Mouse (Mus musculus) spleen, adult 2 months (tissue): Measurements from ENCODE around the gene C2cd2l.

Experiments used
- CTCF ChIP-seq: fragments of 200-500 bp; IDR thresholded peaks from 2 replicates; pipeline ENCODE4 v1.5.1; 2011; ENCODE audit warnings: mild to moderate bottlenecking, inconsistent platforms; ENCODE audit not compliant: insufficient read depth, insufficient read length, insufficient replicate concordance; ENCODE audit errors: extremely low read depth
- POLR2A ChIP-seq: fragments of 200-500 bp; IDR thresholded peaks from 2 replicates; pipeline ENCODE4 v1.6.1; 2011; ENCODE audit warnings: low read depth, low read length, inconsistent platforms

DNA sequence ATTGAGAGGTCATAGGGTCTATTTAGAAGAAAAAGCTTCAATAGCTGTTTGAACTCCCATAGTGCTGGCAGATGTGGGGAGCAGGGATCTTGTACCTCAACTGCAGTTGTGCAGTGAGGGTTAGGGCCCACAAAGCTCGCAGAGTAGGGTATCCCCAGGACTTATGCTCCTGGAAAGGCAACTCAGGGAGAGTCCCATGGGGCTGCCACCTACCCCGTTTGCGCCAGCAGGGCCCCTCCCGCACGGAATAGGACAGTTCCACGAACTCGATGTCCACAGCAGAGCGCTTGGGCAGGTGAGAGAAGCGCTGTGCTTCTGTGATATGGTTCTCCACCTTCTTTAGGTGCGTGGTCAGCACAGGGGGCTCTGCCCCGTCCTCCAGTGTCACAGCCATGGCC lies 33.1 kb downstream of the C2cd2l start:
- no peak for TF ChIP-seq POLR2A
- TF ChIP-seq CTCF = no peak
